Mouse (Mus musculus): ENCODE measurements around the gene Cfap44. TPM values are rescaled to one million over a fixed set of nuclear protein-coding genes. Genes with fewer than 3 reads are reported as not detected.
A peak's percentile ranks its signal among the peaks of the same experiment; 100 is the strongest.

Cfap44 gene
- total RNA-seq (2015) (not detected in 2 replicates), total RNA-seq (2017) (0.07 TPM in 1 of 2 replicates, not detected in the other)

GRCm38 (mm10) chr16:44394577-44395243 lies at the start of gene Cfap44:
Gene Cfap44, plus strand, starts transcription at chr16:44394796.
- peak; percentile 15; the same call in 1 of the 2 replicates for ATAC-seq (ENCODE audit: poor library complexity, severe bottlenecking)

GRCm38 (mm10) chr16:44347071-44347901 lies 47.3 kb upstream of the Cfap44 start, which contains the start of gene Spice1:
Gene Spice1, plus strand, starts transcription at chr16:44347121.
- ATAC-seq (ENCODE audit: poor library complexity, severe bottlenecking): peak; percentile 97

GRCm38 (mm10) chr16:44349801-44350397 lies 44.7 kb upstream of the Cfap44 start:
- no peak for ATAC-seq (ENCODE audit: poor library complexity, severe bottlenecking)

GRCm38 (mm10) chr16:44356291-44356690 lies 38.3 kb upstream of the Cfap44 start:
- 0 out of 2 replicates have a peak, but pooled peaks have one; percentile 20 for ATAC-seq (ENCODE audit: poor library complexity, severe bottlenecking)

- peak; percentile 97 for ATAC-seq (ENCODE audit: poor library complexity, severe bottlenecking)
Measured at GRCm38 (mm10) chr16:44357571-44358268, 36.9 kb upstream of the Cfap44 start.

GRCm38 (mm10) chr16:44361921-44362890 lies 32.4 kb upstream of the Cfap44 start:
- peak; percentile 47 for ATAC-seq (ENCODE audit: poor library complexity, severe bottlenecking)

- no peak for ATAC-seq (ENCODE audit: poor library complexity, severe bottlenecking)
Measured at GRCm38 (mm10) chr16:44365522-44365921, 29.1 kb upstream of the Cfap44 start.

- no peak for ATAC-seq (ENCODE audit: poor library complexity, severe bottlenecking)
Measured at GRCm38 (mm10) chr16:44375459-44375858, 19.1 kb upstream of the Cfap44 start.

GRCm38 (mm10) chr16:44380006-44380405 lies 14.6 kb upstream of the Cfap44 start:
- no peak for ATAC-seq (ENCODE audit: poor library complexity, severe bottlenecking)

- ATAC-seq (ENCODE audit: poor library complexity, severe bottlenecking): no peak
Measured at GRCm38 (mm10) chr16:44381578-44381977, 13.0 kb upstream of the Cfap44 start.

GRCm38 (mm10) chr16:44383549-44383948 lies 11.0 kb upstream of the Cfap44 start:
- no peak for ATAC-seq (ENCODE audit: poor library complexity, severe bottlenecking)

- no peak for ATAC-seq (ENCODE audit: poor library complexity, severe bottlenecking)
Measured at GRCm38 (mm10) chr16:44384251-44384650, 10.3 kb upstream of the Cfap44 start.

GRCm38 (mm10) chr16:44391877-44392548 lies 2.6 kb upstream of the Cfap44 start:
- peak; percentile 78 for ATAC-seq (ENCODE audit: poor library complexity, severe bottlenecking)

GRCm38 (mm10) chr16:44404933-44405332 lies 10.3 kb downstream of the Cfap44 start:
- ATAC-seq (ENCODE audit: poor library complexity, severe bottlenecking): no peak

GRCm38 (mm10) chr16:44407211-44407610 lies 12.6 kb downstream of the Cfap44 start:
- ATAC-seq (ENCODE audit: poor library complexity, severe bottlenecking): no peak

- no peak for ATAC-seq (ENCODE audit: poor library complexity, severe bottlenecking)
Measured at GRCm38 (mm10) chr16:44408290-44408689, 13.7 kb downstream of the Cfap44 start.

- peak; percentile 66 for ATAC-seq (ENCODE audit: poor library complexity, severe bottlenecking)
Measured at GRCm38 (mm10) chr16:44410176-44410575, 15.6 kb downstream of the Cfap44 start.

- no peak for ATAC-seq (ENCODE audit: poor library complexity, severe bottlenecking)
Measured at GRCm38 (mm10) chr16:44417596-44417995, 23.0 kb downstream of the Cfap44 start.

- no peak for ATAC-seq (ENCODE audit: poor library complexity, severe bottlenecking)
Measured at GRCm38 (mm10) chr16:44421735-44422134, 27.1 kb downstream of the Cfap44 start.

All from megakaryocyte, adult 5-6 weeks (primary cell).